25 mouse cellular contexts compared by ENCODE assay signal in genomic region chr13:61021844-61022243, GRCm38 (mm10). TPM values are rescaled to one million over a fixed set of nuclear protein-coding genes. Genes with fewer than 3 reads are reported as not detected.
"Had no signal": no experiment of that assay in that cellular context is flagged by ENCODE, and none has a peak within 500 bp of the region (broad histone marks: within the 10 kb centered on the region; RNA-seq: fewer than 3 reads in every experiment).

No protein-coding gene starts in this region.

- DNase-seq: retina, postnatal 1 day; right cerebral cortex, adult 18-20 months; right cerebral cortex, postnatal 14 days; right cerebral cortex, postnatal 25 days; right cerebral cortex, postnatal 4 days; spleen, adult 18-20 months; thymus, adult 2 months; thymus, postnatal 14 days; thymus, postnatal 25 days; thymus, postnatal 4 days had no signal

- H3K9ac ChIP-seq: neural tube, embryonic 12.5 days; neural tube, embryonic 13.5 days; neural tube, embryonic 15.5 days; stomach, embryonic 15.5 days had no signal

- H3K36me3 ChIP-seq: neural tube, embryonic 12.5 days; neural tube, embryonic 13.5 days; neural tube, embryonic 15.5 days; stomach, embryonic 15.5 days had no signal

- H3K4me1 ChIP-seq: neural tube, embryonic 12.5 days; neural tube, embryonic 13.5 days; neural tube, embryonic 15.5 days; stomach, embryonic 15.5 days had no signal

- H3K9me3 ChIP-seq: stomach, embryonic 15.5 days had no signal

- H3K27me3 ChIP-seq: neural tube, embryonic 12.5 days; neural tube, embryonic 13.5 days; neural tube, embryonic 15.5 days; stomach, embryonic 15.5 days had no signal

- H3K4me2 ChIP-seq: neural tube, embryonic 12.5 days; neural tube, embryonic 13.5 days; neural tube, embryonic 15.5 days; stomach, embryonic 15.5 days had no signal

- H3K4me3 ChIP-seq: neural tube, embryonic 12.5 days; neural tube, embryonic 13.5 days; neural tube, embryonic 15.5 days; stomach, embryonic 15.5 days had no signal

- H3K27ac ChIP-seq: neural tube, embryonic 12.5 days; neural tube, embryonic 13.5 days; neural tube, embryonic 15.5 days; stomach, embryonic 15.5 days; stomach, postnatal 0 days had no signal

RNA-seq across cellular contexts. Expression of gene Ctsj, which starts 16.1 kb away (rescaled TPM):
- total RNA-seq: neutrophil, adult 5-6 weeks had no signal
- polyA plus RNA-seq: neural tube, embryonic 11.5 days; neural tube, embryonic 12.5 days; neural tube, embryonic 13.5 days; neural tube, embryonic 14.5 days; neural tube, embryonic 15.5 days; small intestine, adult 2 months; spleen, adult 2 months; stomach, embryonic 14.5 days; stomach, embryonic 15.5 days; stomach, embryonic 16.5 days; stomach, postnatal 0 days; testis, adult 2 months; thymus, adult 2 months; thymus, postnatal 0 days; urinary bladder, adult 2 months had no signal

RNA-seq across cellular contexts. Expression of gene Ctsq, which starts 18.6 kb away (rescaled TPM):
- total RNA-seq: neutrophil, adult 5-6 weeks had no signal
- polyA plus RNA-seq: neural tube, embryonic 11.5 days; neural tube, embryonic 12.5 days; neural tube, embryonic 13.5 days; neural tube, embryonic 14.5 days; neural tube, embryonic 15.5 days; small intestine, adult 2 months; spleen, adult 2 months; stomach, embryonic 14.5 days; stomach, embryonic 15.5 days; stomach, embryonic 16.5 days; stomach, postnatal 0 days; testis, adult 2 months; thymus, adult 2 months; thymus, postnatal 0 days; urinary bladder, adult 2 months had no signal
